Mouse (Mus musculus): ENCODE measurements around the gene Sh3pxd2a. TPM values are rescaled to one million over a fixed set of nuclear protein-coding genes. Genes with fewer than 3 reads are reported as not detected.

Sh3pxd2a gene
- polyA plus RNA-seq, 1 experiment from 2014 or later = 1.8 TPM

DNA sequence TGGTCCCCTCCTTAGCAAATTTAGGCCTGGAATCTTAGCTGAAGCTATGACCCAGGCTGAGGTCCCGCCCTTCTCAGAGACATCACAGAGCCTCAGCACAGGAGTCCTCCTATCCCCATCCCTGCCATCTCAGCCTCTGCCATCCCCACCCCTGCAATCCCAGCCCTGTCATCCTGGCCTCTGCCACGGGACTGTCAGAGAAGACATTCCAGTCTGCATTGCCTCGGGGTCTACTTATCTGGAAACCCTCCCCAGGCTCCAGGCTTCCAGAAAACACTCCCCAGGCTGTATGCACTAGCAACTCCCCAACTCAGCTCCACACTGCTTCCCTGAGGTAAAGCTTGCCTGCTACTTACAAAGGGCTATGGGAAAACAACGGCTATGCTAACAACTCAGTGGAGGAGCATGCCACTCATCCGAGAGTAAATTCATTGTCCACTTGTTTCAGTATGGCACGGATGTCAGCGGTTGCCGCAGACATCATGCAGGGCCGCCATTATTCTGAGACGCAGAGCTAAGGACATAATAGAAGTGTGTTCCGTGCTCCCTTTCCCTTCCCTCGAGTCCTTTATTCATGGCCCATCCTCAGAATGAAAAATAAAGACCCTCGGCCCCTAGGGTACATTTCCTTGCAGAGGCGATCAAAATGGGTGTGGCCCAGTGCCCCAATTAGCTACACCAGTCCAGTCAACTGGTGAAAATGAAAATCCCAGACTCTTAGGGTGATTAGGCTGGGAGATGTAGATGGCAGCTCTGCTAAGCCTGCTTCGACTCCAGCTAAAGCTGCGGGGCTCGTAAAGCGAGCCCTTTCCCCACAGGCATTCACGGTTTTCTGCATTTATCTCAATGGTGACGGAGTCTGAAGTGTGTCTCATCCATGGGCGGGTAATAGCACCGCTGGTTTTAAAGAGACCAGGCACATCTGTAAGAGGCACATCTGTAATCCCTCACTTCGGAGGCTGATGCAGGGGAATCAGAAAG lies 29.1 kb upstream of the Sh3pxd2a start:
- Histone ChIP-seq H3K9ac (ENCODE audit: low read depth, low read length) (peak overlapping the region; percentile 33; the same call in 1 of the 2 replicates), H3K4me2 (ENCODE audit: low read length) (peak overlapping the region; percentile 16), H3K4me3 (ENCODE audit: low read length) (no peak overlapping the region), H3K27ac (ENCODE audit: low read depth, low read length) (peak overlapping the region; percentile 45), H3K36me3 (ENCODE audit: control insufficient read depth, insufficient read depth, low read length) (no peaks in the 10 kb centered on the region), H3K27me3 (replicated peaks; ENCODE audit: control insufficient read depth, insufficient read depth, low read length) (no peaks in the 10 kb centered on the region), H3K4me1 (ENCODE audit: control insufficient read depth, insufficient read depth, low read depth, low read length) (peaks cover 16% of the 10 kb centered on the region), H3K9me3 (ENCODE audit: control insufficient read depth, low read length) (0 out of 2 replicates have a peak, but pooled peaks cover 2% of the 10 kb centered on the region)
- ATAC-seq = peak; percentile 65
- 14% methylated on average over 23 of the region's 23 CpGs for WGBS

DNA sequence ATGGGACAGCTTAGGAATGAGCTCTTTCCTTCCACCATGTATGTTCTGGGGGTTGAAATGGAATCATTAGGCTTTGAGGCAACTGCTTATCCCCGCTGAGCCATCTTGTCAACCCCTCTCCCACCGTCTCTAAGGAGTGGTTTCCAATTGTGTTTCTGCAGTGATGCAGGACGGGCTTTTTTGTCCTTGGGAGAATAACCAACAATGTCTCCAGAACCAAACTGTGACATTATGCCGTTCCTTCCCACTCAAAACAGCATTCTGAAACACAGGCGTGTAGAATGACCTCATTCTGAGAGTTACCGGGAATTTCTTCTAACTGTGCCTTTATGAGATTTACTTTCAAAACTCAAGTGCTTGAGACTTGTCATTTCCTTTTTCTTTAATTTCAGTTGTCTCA lies 28.2 kb upstream of the Sh3pxd2a start:
- WGBS = 30% methylated on average over 6 of the region's 6 CpGs

DNA sequence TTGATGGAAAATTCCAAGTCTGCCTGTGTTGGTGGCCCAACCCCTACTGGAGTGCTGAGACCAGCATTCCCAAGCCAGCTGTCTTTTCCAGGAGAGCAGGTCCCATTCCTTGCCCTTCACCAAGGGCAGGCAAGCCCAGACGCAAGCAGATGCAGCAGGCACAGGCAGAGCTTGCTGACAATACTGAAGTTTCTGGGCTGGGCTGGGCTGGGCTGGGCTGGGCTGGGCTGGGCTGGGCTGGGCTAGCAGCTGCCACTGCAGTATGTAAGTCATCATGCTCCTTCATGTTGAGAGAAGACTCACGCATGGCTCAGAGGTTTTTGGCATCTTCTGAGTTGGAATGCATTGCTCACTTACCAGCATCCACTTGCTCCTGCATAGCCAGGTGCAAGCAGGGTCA lies 27.7 kb upstream of the Sh3pxd2a start:
- no peak overlapping the region for H3K27ac ChIP-seq (ENCODE audit: low read depth, low read length)
- H3K9ac ChIP-seq (ENCODE audit: low read depth, low read length) = no peak overlapping the region
- 0 out of 2 replicates have a peak, but pooled peaks cover 2% of the 10 kb centered on the region for H3K9me3 ChIP-seq (ENCODE audit: control insufficient read depth, low read length)
- H3K27me3 ChIP-seq (replicated peaks; ENCODE audit: control insufficient read depth, insufficient read depth, low read length) = no peaks in the 10 kb centered on the region
- no peak for ATAC-seq
- peaks cover 16% of the 10 kb centered on the region for H3K4me1 ChIP-seq (ENCODE audit: control insufficient read depth, insufficient read depth, low read depth, low read length)
- 54% methylated on average over 2 of the region's 2 CpGs for WGBS
- no peak overlapping the region for H3K4me2 ChIP-seq (ENCODE audit: low read length)
- no peaks in the 10 kb centered on the region for H3K36me3 ChIP-seq (ENCODE audit: control insufficient read depth, insufficient read depth, low read length)
- no peak overlapping the region for H3K4me3 ChIP-seq (ENCODE audit: low read length)

More for the DNA sequence above, 28.2 kb upstream of the Sh3pxd2a start:
- Histone ChIP-seq H3K9ac (ENCODE audit: low read depth, low read length) (no peak overlapping the region), H3K4me1 (ENCODE audit: control insufficient read depth, insufficient read depth, low read depth, low read length) (peaks cover 16% of the 10 kb centered on the region), H3K36me3 (ENCODE audit: control insufficient read depth, insufficient read depth, low read length) (no peaks in the 10 kb centered on the region), H3K9me3 (ENCODE audit: control insufficient read depth, low read length) (0 out of 2 replicates have a peak, but pooled peaks cover 2% of the 10 kb centered on the region), H3K27me3 (replicated peaks; ENCODE audit: control insufficient read depth, insufficient read depth, low read length) (no peaks in the 10 kb centered on the region), H3K4me2 (ENCODE audit: low read length) (no peak overlapping the region), H3K4me3 (ENCODE audit: low read length) (no peak overlapping the region), H3K27ac (ENCODE audit: low read depth, low read length) (no peak overlapping the region)
- 0 out of 2 replicates have a peak, but pooled peaks have one; percentile 15 for ATAC-seq

DNA sequence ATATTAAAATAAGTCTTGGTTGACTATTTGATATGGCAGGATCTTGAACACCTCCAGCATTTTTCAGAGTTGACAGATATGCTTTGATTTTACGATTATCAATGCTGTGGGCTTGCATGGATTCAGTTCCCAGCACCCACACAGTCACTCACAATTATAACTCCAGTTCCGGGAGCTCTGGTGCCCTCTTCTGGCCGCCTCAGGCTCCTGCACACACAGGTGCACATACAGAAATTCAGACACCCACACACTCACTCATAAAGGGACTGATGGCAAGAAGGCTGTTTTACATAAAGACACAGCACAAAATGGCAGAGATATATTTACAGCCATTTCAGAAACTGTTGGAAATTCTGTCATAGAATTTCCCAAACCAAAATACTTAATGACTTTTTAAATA lies 25.0 kb upstream of the Sh3pxd2a start:
- H3K4me3 ChIP-seq (ENCODE audit: low read length) = no peak overlapping the region
- WGBS = 86% methylated on average over 3 of the region's 3 CpGs
- no peak overlapping the region for H3K4me2 ChIP-seq (ENCODE audit: low read length)
- no peak overlapping the region for H3K9ac ChIP-seq (ENCODE audit: low read depth, low read length)
- no peak overlapping the region for H3K27ac ChIP-seq (ENCODE audit: low read depth, low read length)
- H3K9me3 ChIP-seq (ENCODE audit: control insufficient read depth, low read length) = 0 out of 2 replicates have a peak, but pooled peaks cover 2% of the 10 kb centered on the region
- no peaks in the 10 kb centered on the region for H3K36me3 ChIP-seq (ENCODE audit: control insufficient read depth, insufficient read depth, low read length)
- peaks cover 24% of the 10 kb centered on the region for H3K4me1 ChIP-seq (ENCODE audit: control insufficient read depth, insufficient read depth, low read depth, low read length)
- H3K27me3 ChIP-seq (replicated peaks; ENCODE audit: control insufficient read depth, insufficient read depth, low read length) = no peaks in the 10 kb centered on the region
- no peak for ATAC-seq

DNA sequence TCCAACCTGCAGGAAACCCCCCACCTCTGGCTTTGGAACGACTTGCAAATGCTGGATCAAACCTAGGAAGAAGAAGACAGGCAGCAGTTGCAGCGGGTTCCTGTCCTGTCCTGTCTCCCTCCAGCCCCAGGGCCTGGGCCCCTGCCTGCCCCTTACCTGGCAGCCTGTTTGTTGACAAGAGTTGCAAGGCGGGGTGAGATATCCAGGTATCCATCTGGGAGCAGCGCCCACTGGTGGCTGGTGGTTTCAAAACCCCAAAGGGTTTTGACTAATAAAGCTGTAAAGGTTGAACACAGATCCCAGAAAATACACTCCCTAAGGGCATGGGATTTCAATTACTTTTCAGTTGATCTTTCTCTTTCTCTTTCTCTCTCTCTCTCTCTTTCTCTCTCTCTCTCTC lies 24.0 kb upstream of the Sh3pxd2a start:
- Histone ChIP-seq H3K4me3 (ENCODE audit: low read length) (no peak overlapping the region), H3K27ac (ENCODE audit: low read depth, low read length) (no peak overlapping the region), H3K27me3 (replicated peaks; ENCODE audit: control insufficient read depth, insufficient read depth, low read length) (no peaks in the 10 kb centered on the region), H3K36me3 (ENCODE audit: control insufficient read depth, insufficient read depth, low read length) (no peaks in the 10 kb centered on the region), H3K4me1 (ENCODE audit: control insufficient read depth, insufficient read depth, low read depth, low read length) (peaks cover 18% of the 10 kb centered on the region), H3K9me3 (ENCODE audit: control insufficient read depth, low read length) (0 out of 2 replicates have a peak, but pooled peaks cover 2% of the 10 kb centered on the region), H3K4me2 (ENCODE audit: low read length) (no peak overlapping the region), H3K9ac (ENCODE audit: low read depth, low read length) (no peak overlapping the region)
- 45% methylated on average over 4 of the region's 4 CpGs for WGBS
- ATAC-seq = no peak

DNA sequence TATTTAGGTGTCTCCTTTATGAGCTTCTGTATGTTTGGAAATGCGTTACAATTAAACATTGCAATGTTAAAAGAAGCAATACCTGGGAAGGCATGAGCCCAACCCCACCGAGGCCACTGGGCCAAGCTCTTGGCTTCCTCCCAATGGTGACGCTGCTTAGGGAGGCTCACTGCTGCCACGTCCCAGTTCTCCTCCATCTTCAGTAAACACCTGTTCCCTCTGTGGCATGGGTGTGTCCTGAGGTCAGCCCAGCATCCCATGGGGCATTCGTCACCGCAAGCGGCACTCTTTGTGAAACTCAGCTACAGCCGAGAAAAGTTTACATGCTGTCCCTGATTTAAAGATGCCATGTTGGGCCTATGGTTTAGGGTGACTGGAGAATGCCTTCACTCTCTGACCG lies 23.4 kb upstream of the Sh3pxd2a start:
- Histone ChIP-seq H3K27me3 (replicated peaks; ENCODE audit: control insufficient read depth, insufficient read depth, low read length) (no peaks in the 10 kb centered on the region), H3K9ac (ENCODE audit: low read depth, low read length) (no peak overlapping the region), H3K9me3 (ENCODE audit: control insufficient read depth, low read length) (0 out of 2 replicates have a peak, but pooled peaks cover 2% of the 10 kb centered on the region), H3K4me1 (ENCODE audit: control insufficient read depth, insufficient read depth, low read depth, low read length) (peaks cover 12% of the 10 kb centered on the region), H3K4me3 (ENCODE audit: low read length) (no peak overlapping the region), H3K27ac (ENCODE audit: low read depth, low read length) (no peak overlapping the region), H3K36me3 (ENCODE audit: control insufficient read depth, insufficient read depth, low read length) (no peaks in the 10 kb centered on the region), H3K4me2 (ENCODE audit: low read length) (no peak overlapping the region)
- no peak for ATAC-seq
- 89% methylated on average over 9 of the region's 9 CpGs for WGBS

DNA sequence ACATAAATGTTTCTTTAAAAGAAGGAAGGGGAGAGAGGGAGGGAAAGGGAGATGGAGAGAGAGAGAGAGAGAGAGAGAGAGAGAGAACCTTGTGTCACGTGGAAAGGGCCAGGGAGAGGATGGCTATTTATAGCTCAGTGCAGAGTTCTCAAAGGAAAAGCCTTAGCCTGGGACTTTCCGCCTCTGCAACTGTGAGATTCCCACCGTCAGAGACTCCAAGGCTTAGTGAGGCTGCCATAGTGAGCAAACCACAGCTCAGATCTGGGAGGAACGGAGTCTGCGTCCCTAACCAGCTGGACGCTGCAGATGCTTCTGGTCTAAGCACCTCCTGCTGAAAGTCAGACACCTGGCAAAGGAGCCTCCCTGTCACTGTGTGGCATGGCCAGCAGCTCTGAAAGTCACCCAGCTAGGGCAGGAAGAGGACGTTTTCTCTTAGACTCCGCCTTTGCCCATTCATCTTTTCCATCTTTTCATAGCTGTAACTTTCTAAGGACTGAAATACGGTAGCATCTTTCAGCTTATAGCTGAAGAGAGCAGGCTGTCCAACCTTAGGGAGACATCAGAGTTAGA lies 21.9 kb upstream of the Sh3pxd2a start:
- Histone ChIP-seq H3K4me3 (ENCODE audit: low read length) (no peak overlapping the region), H3K4me1 (ENCODE audit: control insufficient read depth, insufficient read depth, low read depth, low read length) (peaks cover 11% of the 10 kb centered on the region), H3K27ac (ENCODE audit: low read depth, low read length) (peak overlapping the region; percentile 61; the same call in 1 of the 2 replicates), H3K27me3 (replicated peaks; ENCODE audit: control insufficient read depth, insufficient read depth, low read length) (no peaks in the 10 kb centered on the region), H3K9me3 (ENCODE audit: control insufficient read depth, low read length) (peaks cover 5% of the 10 kb centered on the region; the same call in 1 of the 2 replicates), H3K4me2 (ENCODE audit: low read length) (peak overlapping the region; percentile 10; the same call in 1 of the 2 replicates), H3K9ac (ENCODE audit: low read depth, low read length) (peak overlapping the region; percentile 11), H3K36me3 (ENCODE audit: control insufficient read depth, insufficient read depth, low read length) (no peaks in the 10 kb centered on the region)
- WGBS = 43% methylated on average over 9 of the region's 9 CpGs
- ATAC-seq = peak; percentile 65; the same call in 1 of the 2 replicates

DNA sequence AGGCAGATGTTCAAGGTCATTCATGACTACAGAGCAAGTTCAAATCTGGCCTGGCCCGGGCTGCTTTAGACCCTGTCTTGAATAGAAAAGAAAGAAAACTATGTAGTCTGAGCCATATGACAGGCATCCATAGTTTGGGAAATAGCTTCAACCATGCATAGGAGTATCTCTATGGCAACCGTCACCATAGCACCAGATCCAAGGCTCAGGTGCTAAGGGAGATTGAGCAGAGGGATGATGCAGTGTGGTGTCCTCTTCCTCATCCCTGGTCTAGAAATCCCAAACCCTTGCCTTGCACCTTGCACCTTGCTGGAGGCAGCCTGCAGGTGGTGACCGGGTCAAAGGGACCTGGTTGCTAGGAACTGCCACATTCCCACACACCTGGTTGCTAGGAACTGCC lies 19.9 kb upstream of the Sh3pxd2a start:
- H3K27ac ChIP-seq (ENCODE audit: low read depth, low read length) = no peak overlapping the region
- H3K4me2 ChIP-seq (ENCODE audit: low read length) = no peak overlapping the region
- H3K4me3 ChIP-seq (ENCODE audit: low read length) = no peak overlapping the region
- no peaks in the 10 kb centered on the region for H3K36me3 ChIP-seq (ENCODE audit: control insufficient read depth, insufficient read depth, low read length)
- H3K9me3 ChIP-seq (ENCODE audit: control insufficient read depth, low read length) = peaks cover 4% of the 10 kb centered on the region; the same call in 1 of the 2 replicates
- H3K27me3 ChIP-seq (replicated peaks; ENCODE audit: control insufficient read depth, insufficient read depth, low read length) = no peaks in the 10 kb centered on the region
- H3K9ac ChIP-seq (ENCODE audit: low read depth, low read length) = no peak overlapping the region
- H3K4me1 ChIP-seq (ENCODE audit: control insufficient read depth, insufficient read depth, low read depth, low read length) = peaks cover 11% of the 10 kb centered on the region
- ATAC-seq = peak; percentile 73
- WGBS = 72% methylated on average over 3 of the region's 3 CpGs

DNA sequence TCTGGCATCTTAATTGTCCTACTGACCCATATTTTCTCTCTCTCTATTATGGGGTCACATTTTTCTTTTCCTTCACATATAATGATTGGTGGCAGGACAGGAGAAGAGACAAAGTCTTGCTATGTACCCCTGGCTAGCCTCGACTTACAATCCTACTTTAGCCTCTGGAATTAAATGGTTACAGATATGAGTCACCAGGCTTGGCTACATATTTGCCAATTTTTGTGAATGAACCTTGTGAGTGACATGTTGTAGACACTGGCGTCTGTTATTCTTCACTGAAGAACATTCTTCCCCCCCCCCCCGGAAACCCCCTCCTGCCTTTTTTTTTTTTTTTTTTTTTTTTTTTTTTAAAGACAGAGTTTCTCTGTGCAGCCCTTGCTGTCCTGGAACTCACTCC lies 19.1 kb upstream of the Sh3pxd2a start:
- 75% methylated on average over 3 of the region's 3 CpGs for WGBS
- H3K4me2 ChIP-seq (ENCODE audit: low read length) = no peak overlapping the region

More for the DNA sequence above, 19.1 kb upstream of the Sh3pxd2a start:
- Histone ChIP-seq H3K27ac (ENCODE audit: low read depth, low read length) (no peak overlapping the region), H3K9ac (ENCODE audit: low read depth, low read length) (no peak overlapping the region), H3K9me3 (ENCODE audit: control insufficient read depth, low read length) (peaks cover 4% of the 10 kb centered on the region; the same call in 1 of the 2 replicates), H3K36me3 (ENCODE audit: control insufficient read depth, insufficient read depth, low read length) (no peaks in the 10 kb centered on the region), H3K4me1 (ENCODE audit: control insufficient read depth, insufficient read depth, low read depth, low read length) (peaks cover 11% of the 10 kb centered on the region), H3K4me3 (ENCODE audit: low read length) (no peak overlapping the region), H3K27me3 (replicated peaks; ENCODE audit: control insufficient read depth, insufficient read depth, low read length) (no peaks in the 10 kb centered on the region)
- no peak for ATAC-seq

All from hindbrain, embryonic 16.5 days (tissue).